Mouse (Mus musculus) limb, embryonic 14.5 days (tissue): ENCODE measurements around the gene Rps27rt. TPM values are rescaled to one million over a fixed set of nuclear protein-coding genes. Genes with fewer than 3 reads are reported as not detected.
A peak's percentile ranks its signal among the peaks of the same experiment; 100 is the strongest.

ENCODE experiments used
- ATAC-seq: fragments of 200-750 bp; cut with Nextera tagmentation; 2 replicates; pipeline ENCODE4 v1.8.0; 2017; ENCODE audit warnings: low read depth, moderate number of reproducible peaks, moderate TSS enrichment; ENCODE audit not compliant: low FRiP score
- DNase-seq: peaks from one replicate; pipeline ENCODE4 v3.0.0-alpha.2; 2015; ENCODE audit warnings: low spot score
- H3K27ac ChIP-seq: fragments of 300-500 bp; sonication (generic); replicated peaks from 2 replicates; pipeline ENCODE4 v1.5.1; 2014; ENCODE audit warnings: low read depth, mild to moderate bottlenecking, low read length, moderate library complexity, mixed read lengths
- H3K27me3 ChIP-seq: fragments of 300-500 bp; sonication (generic); 2 replicates; pipeline ENCODE4 v1.6.1; 2014; ENCODE audit warnings: low read length, mixed read lengths; ENCODE audit not compliant: control insufficient read depth, insufficient read depth
- H3K36me3 ChIP-seq: fragments of 300-500 bp; sonication (generic); 2 replicates; pipeline ENCODE4 v1.6.1; 2014; ENCODE audit warnings: mild to moderate bottlenecking, low read length, moderate library complexity, mixed read lengths; ENCODE audit not compliant: control insufficient read depth, insufficient read depth
- H3K4me1 ChIP-seq: fragments of 300-500 bp; sonication (generic); 2 replicates; pipeline ENCODE4 v1.6.1; 2014; ENCODE audit warnings: antibody characterized with exemption, low read length, mixed read lengths; ENCODE audit not compliant: control insufficient read depth, insufficient read depth
- H3K4me2 ChIP-seq: fragments of 300-500 bp; sonication (generic); replicated peaks from 2 replicates; pipeline ENCODE4 v1.6.1; 2014; ENCODE audit warnings: low read depth, mild to moderate bottlenecking, low read length, moderate library complexity; ENCODE audit not compliant: severe bottlenecking
- H3K4me3 ChIP-seq: fragments of 300-500 bp; sonication (generic); replicated peaks from 2 replicates; pipeline ENCODE4 v1.5.1; 2014; ENCODE audit warnings: low read length
- H3K9ac ChIP-seq: fragments of 300-500 bp; sonication (generic); 2 replicates; pipeline ENCODE4 v1.6.1; 2014; ENCODE audit warnings: mild to moderate bottlenecking, low read depth, low read length, moderate library complexity; ENCODE audit not compliant: severe bottlenecking
- H3K9me3 ChIP-seq: fragments of 300-500 bp; sonication (generic); 2 replicates; pipeline ENCODE4 v1.6.1; 2016; ENCODE audit warnings: low read length; ENCODE audit not compliant: control insufficient read depth
- POLR2A ChIP-seq: fragments of 200-500 bp; IDR thresholded peaks from 2 replicates; pipeline ENCODE4 v1.8.0; 2012; ENCODE audit warnings: inconsistent platforms, mild to moderate bottlenecking, moderate library complexity, borderline replicate concordance; ENCODE audit not compliant: insufficient read depth, insufficient read length; ENCODE audit errors: extremely low read depth
- WGBS: fragments of 180-500 bp; shearing (Covaris S2); extraction: QIAGEN DNeasy Blood & Tissue Kit; methylation state at CpG from one replicate; pipeline ENCODE4 v1.1.7; 2014; 5-methylcytosine and 5-hydroxymethylcytosine counted together
- polyA plus RNA-seq, 2 experiments: library from polyadenylated mRNA; depleted of rRNA in 1 of 2; stranded (reverse) in 1 of 2; unstranded in 1 of 2; fragments of >200 nt; fragmentation: Nextera tagmentation in 1 of 2; extraction: Ambion mirVana in 1 of 2; gene quantifications; 2 replicates each; pipeline versions ENCODE4 v1.2.1 to v1.2.3; 2012 to 2014

Rps27rt gene
- polyA plus RNA-seq, 2 experiments: 50.7 to 574 TPM

GRCm38 (mm10) chr9:114964093-114964492 is 18.4 kb downstream of the Rps27rt start:
- no peaks in the 10 kb centered on the region for H3K27me3 ChIP-seq
- no peak overlapping the region for H3K4me3 ChIP-seq
- no peak for DNase-seq
- H3K9me3 ChIP-seq: no peaks in the 10 kb centered on the region
- H3K4me1 ChIP-seq: no peaks in the 10 kb centered on the region
- H3K27ac ChIP-seq: no peak overlapping the region
- no peak overlapping the region for H3K9ac ChIP-seq
- no peaks in the 10 kb centered on the region for H3K36me3 ChIP-seq
- no peak for TF ChIP-seq POLR2A
- no peak overlapping the region for H3K4me2 ChIP-seq
- 73% methylated on average over 3 of the region's 3 CpGs for WGBS
- no peak for ATAC-seq

- H3K4me2 ChIP-seq: no peak overlapping the region
- H3K4me3 ChIP-seq: no peak overlapping the region
- ATAC-seq: no peak
- no peak overlapping the region for H3K9ac ChIP-seq
- no peak for TF ChIP-seq POLR2A
- H3K36me3 ChIP-seq: no peaks in the 10 kb centered on the region
- 77% methylated on average over 6 of the region's 6 CpGs for WGBS
- H3K4me1 ChIP-seq: no peaks in the 10 kb centered on the region
- no peaks in the 10 kb centered on the region for H3K9me3 ChIP-seq
- no peak overlapping the region for H3K27ac ChIP-seq
- no peak for DNase-seq
- no peaks in the 10 kb centered on the region for H3K27me3 ChIP-seq
These were observed 21.7 kb downstream of the Rps27rt start for GRCm38 (mm10) chr9:114960844-114961243.

- ATAC-seq: no peak
- H3K9ac ChIP-seq: no peak overlapping the region
These were observed 22.3 kb downstream of the Rps27rt start for GRCm38 (mm10) chr9:114960043-114960789.

GRCm38 (mm10) chr9:114956945-114957344 is 25.6 kb downstream of the Rps27rt start:
- no peak for TF ChIP-seq POLR2A
- no peaks in the 10 kb centered on the region for H3K4me1 ChIP-seq
- H3K4me2 ChIP-seq: no peak overlapping the region
- H3K9ac ChIP-seq: no peak overlapping the region
- ATAC-seq: 0 out of 2 replicates have a peak, but pooled peaks have one; percentile 55
- no peaks in the 10 kb centered on the region for H3K27me3 ChIP-seq
- no peak overlapping the region for H3K27ac ChIP-seq
- peak; percentile 73 for DNase-seq
- H3K9me3 ChIP-seq: no peaks in the 10 kb centered on the region
- no peaks in the 10 kb centered on the region for H3K36me3 ChIP-seq
- WGBS: 38% methylated on average over 5 of the region's 5 CpGs
- H3K4me3 ChIP-seq: no peak overlapping the region

More at GRCm38 (mm10) chr9:114960043-114960789, 22.3 kb downstream of the Rps27rt start:
- Histone ChIP-seq H3K36me3 (no peaks in the 10 kb centered on the region), H3K4me1 (no peaks in the 10 kb centered on the region), H3K27me3 (no peaks in the 10 kb centered on the region), H3K4me2 (no peak overlapping the region), H3K4me3 (no peak overlapping the region), H3K27ac (no peak overlapping the region), H3K9me3 (no peaks in the 10 kb centered on the region)
- TF ChIP-seq POLR2A: no peak
- WGBS: 59% methylated on average over 4 of the region's 4 CpGs
- no peak for DNase-seq

- Histone ChIP-seq H3K9me3 (no peaks in the 10 kb centered on the region), H3K27me3 (no peaks in the 10 kb centered on the region), H3K9ac (no peak overlapping the region), H3K4me1 (no peaks in the 10 kb centered on the region), H3K27ac (no peak overlapping the region), H3K36me3 (no peaks in the 10 kb centered on the region), H3K4me2 (no peak overlapping the region), H3K4me3 (no peak overlapping the region)
- 92% methylated on average over 11 of the region's 11 CpGs for WGBS
- TF ChIP-seq POLR2A: no peak
- no peak for ATAC-seq
- no peak for DNase-seq
These were observed 27.2 kb downstream of the Rps27rt start for GRCm38 (mm10) chr9:114955340-114955739.
